Mouse (Mus musculus) lung, embryonic 16.5 days (tissue): ENCODE measurements around the gene Ubl3. TPM values are rescaled to one million over a fixed set of nuclear protein-coding genes. Genes with fewer than 3 reads are reported as not detected.

Source experiments
- ATAC-seq: fragments of 200-750 bp; cut with Nextera tagmentation; 2 replicates; pipeline ENCODE4 v1.8.0; 2017; ENCODE audit warnings: low read depth, mild to moderate bottlenecking, moderate library complexity
- H3K27ac ChIP-seq: fragments of 300-500 bp; sonication (generic); 2 replicates; pipeline ENCODE4 v1.5.1; 2014; ENCODE audit warnings: mild to moderate bottlenecking, control low read depth, low read length
- H3K27me3 ChIP-seq: fragments of 300-500 bp; sonication (generic); 2 replicates; pipeline ENCODE4 v1.6.1; 2014; ENCODE audit warnings: low read depth, low read length, mixed read lengths; ENCODE audit not compliant: control insufficient read depth, insufficient read depth
- H3K36me3 ChIP-seq: fragments of 300-500 bp; sonication (generic); 2 replicates; pipeline ENCODE4 v1.6.1; 2014; ENCODE audit warnings: low read length; ENCODE audit not compliant: control insufficient read depth, insufficient read depth
- H3K4me1 ChIP-seq: fragments of 300-500 bp; sonication (generic); replicated peaks from 2 replicates; pipeline ENCODE4 v1.6.1; 2014; ENCODE audit warnings: low read length, mixed read lengths; ENCODE audit not compliant: control insufficient read depth, insufficient read depth
- H3K4me2 ChIP-seq: fragments of 300-500 bp; sonication (generic); 2 replicates; pipeline ENCODE4 v1.6.1; 2014; ENCODE audit warnings: low read depth, low read length, control low read depth
- H3K4me3 ChIP-seq: fragments of 300-500 bp; sonication (generic); 2 replicates; pipeline ENCODE4 v1.5.1; 2014; ENCODE audit warnings: mild to moderate bottlenecking, low read length, control low read depth
- H3K9ac ChIP-seq: fragments of 300-500 bp; sonication (generic); 2 replicates; pipeline ENCODE4 v1.6.1; 2014; ENCODE audit warnings: low read length, control low read depth
- H3K9me3 ChIP-seq: fragments of 300-500 bp; sonication (generic); 2 replicates; pipeline ENCODE4 v1.6.1; 2016; ENCODE audit warnings: low read length; ENCODE audit not compliant: control insufficient read depth
- WGBS: fragments of 180-500 bp; shearing (Covaris S2); extraction: QIAGEN DNeasy Blood & Tissue Kit; methylation state at CpG from one replicate; pipeline ENCODE4 v1.1.7; 2014; 5-methylcytosine and 5-hydroxymethylcytosine counted together
- polyA plus RNA-seq: library from polyadenylated mRNA; unstranded; fragments of >200 nt; fragmentation: Nextera tagmentation; extraction: Ambion mirVana; gene quantifications from 2 replicates; pipeline ENCODE4 v1.2.1, GENCODE M21; 2015

The Ubl3 gene
- polyA plus RNA-seq, 1 experiment from 2014 or later = 73.5 TPM

- Histone ChIP-seq H3K4me3 (no peak overlapping the region), H3K27me3 (no peaks in the 10 kb centered on the region), H3K27ac (no peak overlapping the region), H3K9me3 (no peaks in the 10 kb centered on the region), H3K4me2 (peak overlapping the region; percentile 24; the same call in 1 of the 2 replicates), H3K9ac (peak overlapping the region; percentile 18; the same call in 1 of the 2 replicates), H3K4me1 (peaks cover 20% of the 10 kb centered on the region), H3K36me3 (no peaks in the 10 kb centered on the region)
- no peak for ATAC-seq
- 11% methylated on average over 16 of the region's 16 CpGs for WGBS
Observed at GRCm38 (mm10) chr5:148554701-148555100, 2.1 kb upstream of the Ubl3 start.

DNA sequence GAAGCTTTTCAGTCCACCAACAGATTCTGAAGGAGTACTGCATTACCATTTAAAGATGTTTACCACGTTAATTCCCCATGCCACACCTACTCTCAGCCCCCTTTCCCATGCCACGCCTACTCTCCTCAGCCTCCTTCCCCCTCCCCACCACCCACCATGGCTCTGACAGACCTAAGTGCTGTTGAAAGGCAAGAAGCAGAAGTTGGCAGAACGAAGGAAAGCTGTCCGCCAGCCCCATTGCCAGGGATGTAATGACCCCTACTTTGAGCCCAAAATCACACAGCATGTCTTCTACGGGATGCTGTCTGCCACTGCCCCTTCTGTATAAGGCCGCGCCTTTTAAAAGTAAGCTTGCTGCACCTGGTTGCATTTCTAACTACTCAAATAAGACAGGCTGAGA lies 1.7 kb upstream of the Ubl3 start:
- Histone ChIP-seq H3K4me3 (no peak overlapping the region), H3K4me2 (peak overlapping the region; percentile 24; the same call in 1 of the 2 replicates), H3K9ac (no peak overlapping the region), H3K36me3 (no peaks in the 10 kb centered on the region), H3K4me1 (peaks cover 24% of the 10 kb centered on the region), H3K27me3 (no peaks in the 10 kb centered on the region), H3K9me3 (no peaks in the 10 kb centered on the region), H3K27ac (no peak overlapping the region)
- 33% methylated on average over 7 of the region's 7 CpGs for WGBS
- no peak for ATAC-seq

GRCm38 (mm10) chr5:148553723-148554122 lies 1.1 kb upstream of the Ubl3 start:
- ATAC-seq = no peak
- H3K27ac ChIP-seq = no peak overlapping the region
- WGBS = 37% methylated on average over 14 of the region's 14 CpGs
- H3K4me1 ChIP-seq = peaks cover 28% of the 10 kb centered on the region
- no peaks in the 10 kb centered on the region for H3K9me3 ChIP-seq
- no peaks in the 10 kb centered on the region for H3K36me3 ChIP-seq
- H3K9ac ChIP-seq = no peak overlapping the region
- no peak overlapping the region for H3K4me3 ChIP-seq
- H3K27me3 ChIP-seq = no peaks in the 10 kb centered on the region
- no peak overlapping the region for H3K4me2 ChIP-seq

- peak overlapping the region; percentile 98 for H3K27ac ChIP-seq
- H3K9me3 ChIP-seq = no peaks in the 10 kb centered on the region
- H3K9ac ChIP-seq = peak overlapping the region; percentile 90
- under 1% methylated on average over 17 of the region's 17 CpGs for WGBS
- peak overlapping the region; percentile 65 for H3K4me3 ChIP-seq
- peaks cover 45% of the 10 kb centered on the region for H3K4me1 ChIP-seq
- peak overlapping the region; percentile 80 for H3K4me2 ChIP-seq
- no peak for ATAC-seq
- no peaks in the 10 kb centered on the region for H3K36me3 ChIP-seq
- no peaks in the 10 kb centered on the region for H3K27me3 ChIP-seq
Observed at GRCm38 (mm10) chr5:148551764-148552136, 839 bp downstream of the Ubl3 start.

- Histone ChIP-seq H3K4me2 (peak overlapping the region; percentile 80), H3K9me3 (no peaks in the 10 kb centered on the region), H3K4me1 (peaks cover 48% of the 10 kb centered on the region), H3K27me3 (no peaks in the 10 kb centered on the region), H3K9ac (peak overlapping the region; percentile 90), H3K36me3 (no peaks in the 10 kb centered on the region), H3K27ac (peak overlapping the region; percentile 98), H3K4me3 (peak overlapping the region; percentile 65)
- no peak for ATAC-seq
- under 1% methylated on average over 28 of the region's 28 CpGs for WGBS
Observed at GRCm38 (mm10) chr5:148550821-148551763, 1.5 kb downstream of the Ubl3 start.

DNA sequence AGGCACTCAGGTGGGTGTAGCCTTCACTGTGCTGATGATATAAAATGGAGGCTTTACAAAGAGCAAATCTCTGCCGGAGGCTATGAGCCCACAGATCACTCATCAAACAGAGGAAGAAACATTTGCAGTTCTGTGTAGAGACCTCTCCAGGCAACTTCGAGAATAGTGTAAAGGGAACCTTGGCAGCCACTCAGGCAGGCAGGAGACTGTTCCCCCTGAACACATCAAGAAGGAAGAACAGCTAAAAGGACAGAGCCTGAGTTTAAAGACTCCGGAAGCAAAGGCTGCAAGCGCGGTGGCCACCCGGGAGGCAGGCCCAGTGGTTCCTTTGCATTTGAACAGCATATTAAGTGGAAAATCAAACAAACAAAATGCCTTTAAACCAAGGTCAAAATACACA lies 2.2 kb downstream of the Ubl3 start:
- 3% methylated on average over 6 of the region's 6 CpGs for WGBS
- H3K4me1 ChIP-seq = peaks cover 48% of the 10 kb centered on the region
- no peak for ATAC-seq
- H3K9ac ChIP-seq = peak overlapping the region; percentile 17
- H3K36me3 ChIP-seq = no peaks in the 10 kb centered on the region
- peak overlapping the region; percentile 80 for H3K4me2 ChIP-seq
- H3K27me3 ChIP-seq = no peaks in the 10 kb centered on the region
- H3K4me3 ChIP-seq = peak overlapping the region; percentile 65
- no peak overlapping the region; the same call in 1 of the 2 replicates for H3K27ac ChIP-seq
- H3K9me3 ChIP-seq = no peaks in the 10 kb centered on the region

DNA sequence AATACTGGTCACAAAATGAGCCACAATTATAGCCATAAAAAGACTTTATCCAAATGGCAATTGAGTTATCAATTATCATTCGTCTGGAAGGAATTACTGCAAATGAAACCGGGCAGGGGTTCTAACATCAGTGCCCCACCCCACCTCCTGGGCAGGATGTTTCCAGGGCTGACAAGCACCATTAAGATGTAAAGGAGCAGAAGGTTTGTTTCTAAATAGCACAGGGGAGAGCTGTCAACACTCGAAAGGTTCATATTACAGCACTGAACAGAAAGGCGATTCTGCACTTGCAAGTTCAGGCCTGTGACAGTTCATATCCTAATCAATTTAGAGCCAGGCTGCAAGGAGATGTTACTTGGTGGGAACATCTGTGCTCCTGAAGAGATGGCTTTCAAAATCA lies 3.3 kb downstream of the Ubl3 start:
- H3K27me3 ChIP-seq = no peaks in the 10 kb centered on the region
- no peaks in the 10 kb centered on the region for H3K36me3 ChIP-seq
- peaks cover 42% of the 10 kb centered on the region for H3K4me1 ChIP-seq
- H3K9ac ChIP-seq = no peak overlapping the region
- 33% methylated on average over 4 of the region's 4 CpGs for WGBS
- no peak for ATAC-seq
- H3K4me2 ChIP-seq = no peak overlapping the region; the same call in 1 of the 2 replicates
- no peak overlapping the region for H3K4me3 ChIP-seq
- H3K27ac ChIP-seq = no peak overlapping the region
- H3K9me3 ChIP-seq = no peaks in the 10 kb centered on the region

GRCm38 (mm10) chr5:148548568-148548967 lies 4.0 kb downstream of the Ubl3 start:
- 61% methylated on average over 9 of the region's 9 CpGs for WGBS
- Histone ChIP-seq H3K9me3 (no peaks in the 10 kb centered on the region), H3K27me3 (no peaks in the 10 kb centered on the region), H3K4me1 (peaks cover 40% of the 10 kb centered on the region), H3K4me2 (peak overlapping the region; percentile 34; the same call in 1 of the 2 replicates), H3K4me3 (no peak overlapping the region), H3K9ac (peak overlapping the region; percentile 20; the same call in 1 of the 2 replicates), H3K36me3 (no peaks in the 10 kb centered on the region), H3K27ac (peak overlapping the region; percentile 17; the same call in 1 of the 2 replicates)
- ATAC-seq = no peak

- Histone ChIP-seq H3K4me2 (peak overlapping the region; percentile 34), H3K4me3 (no peak overlapping the region), H3K9me3 (no peaks in the 10 kb centered on the region), H3K27me3 (no peaks in the 10 kb centered on the region), H3K27ac (peak overlapping the region; percentile 38; the same call in 1 of the 2 replicates), H3K9ac (peak overlapping the region; percentile 33), H3K4me1 (peaks cover 38% of the 10 kb centered on the region), H3K36me3 (no peaks in the 10 kb centered on the region)
- no peak for ATAC-seq
- WGBS = 13% methylated on average over 10 of the region's 10 CpGs
Observed at GRCm38 (mm10) chr5:148547870-148548456, 4.6 kb downstream of the Ubl3 start.
